Mouse (Mus musculus): ENCODE measurements around the gene Spink4.

DNA sequence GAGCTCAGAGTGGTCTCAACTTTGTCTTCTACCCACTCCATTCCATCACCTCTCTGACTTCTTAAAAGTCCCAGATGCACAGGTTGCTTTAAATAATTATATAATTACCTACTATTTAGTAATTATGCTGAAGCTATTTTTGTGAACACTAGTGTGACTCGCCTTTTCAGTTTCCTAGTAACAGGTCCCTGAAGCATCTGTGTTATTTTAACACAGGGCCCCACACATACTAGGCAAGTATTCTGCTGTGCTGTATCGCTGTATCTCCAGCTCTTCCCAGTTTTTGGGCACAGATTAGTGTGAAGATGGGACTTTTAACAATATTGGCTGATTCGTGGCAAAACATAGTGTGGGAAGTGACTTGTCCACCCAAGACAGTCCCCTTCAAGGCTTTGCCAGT lies 43.7 kb downstream of the Spink4 start:
- TF ChIP-seq CTCF (IDR thresholded peaks at IDR 0.05; ENCODE audit: extremely low read depth, insufficient read length, insufficient replicate concordance, low read depth, low read length) (no peak), POLR2A (IDR thresholded peaks at IDR 0.05; ENCODE audit: low read depth, low read length) (no peak)
